Mouse (Mus musculus) adrenal gland, postnatal 10 days (tissue): Measurements from ENCODE around the gene Olfr518. TPM values are rescaled to one million over a fixed set of nuclear protein-coding genes. Genes with fewer than 3 reads are reported as not detected.

Experiments
- DNase-seq: peaks from one replicate; pipeline ENCODE4 v3.0.0; 2021; ENCODE audit warnings: mixed read lengths
- long read RNA-seq, 2 experiments: library from polyadenylated mRNA; stranded (forward); transcript quantifications; one replicate each; pipeline ENCODE4 v2.0.0; 2021
- total RNA-seq, 2 experiments: library from RNA; stranded (reverse); gene quantifications; 2 replicates each; pipeline ENCODE4 v1.2.3; 2021

Olfr518 gene
- not detected for total RNA-seq
- long read RNA-seq, experiment 1: 0 reads
- long read RNA-seq, experiment 2: 0 reads

- no peak for DNase-seq
These were observed at the start of gene Olfr518 for GRCm38 (mm10) chr7:108884906-108885305. TSS of gene Olfr518 (minus strand) at chr7:108885006.

- peak; percentile 93 for DNase-seq
These were observed 49.3 kb upstream of the Olfr518 start, which contains the start of gene Eif3f for GRCm38 (mm10) chr7:108933794-108934731. TSS of gene Eif3f (plus strand) at chr7:108934417.

GRCm38 (mm10) chr7:108929726-108930393 lies 45.1 kb upstream of the Olfr518 start, which contains the start of gene Nlrp10:
TSS of gene Nlrp10 (minus strand) at chr7:108930178.
- DNase-seq: no peak

- no peak for DNase-seq
These were observed 43.7 kb upstream of the Olfr518 start for GRCm38 (mm10) chr7:108928280-108929188.

GRCm38 (mm10) chr7:108927043-108927442 lies 42.2 kb upstream of the Olfr518 start:
- DNase-seq: no peak

DNA sequence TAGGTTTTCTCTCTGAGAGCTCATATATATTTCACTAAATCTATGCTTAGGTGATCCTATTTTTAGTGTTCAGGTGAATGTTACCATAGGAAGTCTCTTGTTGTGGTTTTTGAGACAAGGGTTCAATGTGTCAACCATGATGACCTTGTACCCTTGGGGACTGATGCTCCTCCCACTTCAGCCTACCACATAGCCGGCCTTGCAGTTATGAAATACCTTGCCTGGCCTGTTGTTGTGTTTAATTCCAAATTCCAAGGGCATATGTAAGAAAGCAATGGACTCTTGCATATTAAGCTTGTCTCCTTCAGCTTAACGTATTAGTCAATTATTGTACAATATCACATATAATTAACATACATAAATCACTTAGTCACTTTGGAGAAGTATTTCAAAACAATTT lies 19.2 kb upstream of the Olfr518 start:
- no peak for DNase-seq

GRCm38 (mm10) chr7:108894320-108894719 lies 9.5 kb upstream of the Olfr518 start, which contains the start of gene Olfr519:
TSS of gene Olfr519 (minus strand) at chr7:108894420.
- no peak for DNase-seq

- DNase-seq: no peak
These were observed 12.5 kb downstream of the Olfr518 start, which contains the start of gene Olfr517 for GRCm38 (mm10) chr7:108872279-108872678. TSS of gene Olfr517 (minus strand) at chr7:108872379.

DNA sequence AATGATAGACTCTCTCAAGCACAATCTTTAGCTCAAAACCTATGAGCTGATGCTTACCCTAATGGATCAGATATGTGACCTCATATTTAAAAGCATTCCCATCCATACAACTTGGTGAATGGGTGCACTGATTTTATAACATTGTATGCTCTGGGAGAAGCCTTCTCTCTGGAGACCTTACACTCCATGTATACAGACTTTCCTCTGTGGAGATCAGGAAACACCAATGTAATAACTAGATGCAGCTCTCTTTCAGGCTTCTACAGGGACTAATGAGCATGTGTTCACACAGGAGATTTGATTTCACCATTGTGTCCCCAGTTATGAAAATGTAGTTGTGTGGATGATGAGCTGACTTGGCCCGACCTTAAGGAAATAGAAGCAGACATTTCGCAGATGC lies 34.4 kb downstream of the Olfr518 start, which contains the start of gene Olfr516:
TSS of gene Olfr516 (minus strand) at position 101 of the 400 bp plus-strand sequence.
- DNase-seq: no peak

Other genes with a start within 250 kb of the Olfr518 start
- not detected for gene Olfr509, start 233.1 kb downstream of the Olfr518 start, total RNA-seq
- gene Olfr510, start 218.6 kb downstream of the Olfr518 start, total RNA-seq: not detected
- not detected for gene Olfr512, start 171.7 kb downstream of the Olfr518 start, total RNA-seq
- not detected for gene Olfr513, start 134.0 kb downstream of the Olfr518 start, total RNA-seq
- gene Olfr514, start 59.0 kb downstream of the Olfr518 start, total RNA-seq: not detected
- gene Olfr516, start 34.5 kb downstream of the Olfr518 start, total RNA-seq: not detected
- not detected for gene Olfr517, start 12.6 kb downstream of the Olfr518 start, total RNA-seq
- not detected for gene Olfr519, start 9.4 kb upstream of the Olfr518 start, total RNA-seq
- gene Nlrp10, start 45.2 kb upstream of the Olfr518 start, total RNA-seq: under 1 TPM; 0.24 to 0.33 TPM
- gene Eif3f, start 49.4 kb upstream of the Olfr518 start, total RNA-seq: 100 to 1,000 TPM; 156 to 162 TPM
- 10 to 100 TPM; 20.7 to 27.5 TPM for gene Tub, start 65.3 kb upstream of the Olfr518 start, total RNA-seq
- gene Ric3, start 198.3 kb upstream of the Olfr518 start, total RNA-seq: 10 to 100 TPM; 15.2 to 15.4 TPM